Mouse (Mus musculus) yolk sac, embryonic 10.5 days (tissue): ENCODE data around the gene Gm10401.
"Not testable (repeated sequence)": the region's sequence is repeated elsewhere in the genome, so short reads cannot be mapped to it uniquely, and the experiment has no call there.

Experiments
- DNase-seq: peaks from one replicate; pipeline ENCODE4 v3.0.0-alpha.2; 2017; ENCODE audit warnings: low spot score

Gm10401 gene

GRCm38 (mm10) chr5:115118961-115119570, 21.0 kb upstream of the Gm10401 start, which contains the start of gene Acads:
Acads (minus strand) TSS chr5:115119346.
- DNase-seq, result peak; percentile 91

- DNase-seq, result no peak
These were observed 19.4 kb upstream of the Gm10401 start for GRCm38 (mm10) chr5:115117467-115117866.

DNA sequence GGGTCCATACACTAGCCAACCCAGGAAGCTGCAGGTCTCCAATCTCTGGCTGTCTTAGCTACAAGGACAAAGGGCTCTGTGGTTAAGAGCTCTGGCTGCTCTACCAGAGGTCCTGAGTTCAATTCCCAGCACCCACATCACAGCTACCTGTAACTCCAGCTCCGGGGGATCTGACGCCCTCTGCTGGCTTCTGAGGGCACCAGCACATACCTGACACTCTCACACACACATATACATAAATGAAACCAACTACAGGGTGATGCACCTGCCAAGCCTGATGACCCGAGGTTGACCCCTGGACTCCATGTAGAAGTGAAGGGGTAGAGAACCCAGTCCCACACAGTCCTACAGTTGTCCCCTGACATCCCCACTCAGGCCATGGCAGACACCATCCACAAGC, 18.3 kb upstream of the Gm10401 start:
- no peak for DNase-seq

DNA sequence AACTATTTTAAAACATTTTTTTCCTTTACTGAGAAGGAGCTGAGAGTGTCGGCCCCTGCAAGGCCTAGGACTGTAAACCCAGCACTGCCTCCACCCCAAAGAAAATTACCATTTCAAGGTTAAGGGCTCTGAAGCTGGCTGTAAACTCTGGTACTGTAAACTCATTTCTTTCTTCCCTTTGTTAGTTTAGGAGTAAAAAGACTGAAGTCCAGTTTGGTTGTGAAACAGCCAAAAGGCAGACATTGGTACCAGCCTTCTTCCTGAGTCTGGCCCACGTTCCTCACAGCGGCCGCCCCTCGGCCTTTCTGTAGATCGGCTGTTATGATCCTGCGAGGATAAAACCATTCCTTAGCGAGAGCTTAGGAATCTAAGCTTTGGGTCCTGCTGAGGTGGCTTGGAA, 16.4 kb upstream of the Gm10401 start:
- no peak for DNase-seq

DNA sequence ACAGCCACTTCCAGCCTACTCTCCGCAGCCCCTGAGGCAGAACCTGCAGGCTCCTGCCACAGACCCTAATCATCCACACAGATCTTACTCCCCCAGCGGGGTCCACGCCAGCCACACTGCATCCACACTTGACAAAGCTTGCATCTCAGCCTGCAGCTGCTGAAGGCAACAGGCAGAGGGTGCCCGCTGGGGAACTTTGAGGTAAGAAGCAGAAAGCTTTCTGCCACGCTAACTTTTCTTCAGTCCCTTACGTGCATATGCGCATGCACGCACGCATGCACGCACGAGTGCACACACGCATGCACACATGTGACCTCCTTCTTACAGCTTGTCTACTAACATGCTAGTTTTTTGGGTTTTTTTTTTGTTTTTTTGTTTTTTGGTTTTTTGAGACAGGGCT, 15.1 kb upstream of the Gm10401 start:
- no peak for DNase-seq

DNA sequence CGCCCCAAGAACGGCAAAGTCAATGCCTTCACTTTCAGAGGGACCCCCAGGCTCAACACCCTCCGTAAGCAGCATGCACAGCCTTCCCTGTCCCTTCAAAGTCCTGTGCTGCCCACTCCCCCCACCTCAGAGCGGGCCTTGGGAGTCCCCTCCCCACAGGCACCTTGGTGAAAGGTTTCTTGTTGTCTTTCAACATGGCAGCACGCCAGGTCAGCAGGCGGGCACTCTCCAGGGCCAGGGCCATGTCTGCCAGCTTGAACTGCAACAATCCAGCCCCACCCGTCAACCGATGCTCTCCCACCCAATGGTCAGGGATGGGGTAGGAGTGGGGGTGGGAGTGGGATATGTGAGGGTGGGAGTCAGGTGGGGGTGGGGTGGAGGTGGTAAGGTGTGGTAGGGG, 13.1 kb upstream of the Gm10401 start:
- DNase-seq, result no peak

- DNase-seq, result not testable (repeated sequence)
These were observed 5.2 kb upstream of the Gm10401 start for GRCm38 (mm10) chr5:115103253-115103652.

- DNase-seq, result no peak
These were observed 4.1 kb upstream of the Gm10401 start for GRCm38 (mm10) chr5:115102231-115102630.

DNA sequence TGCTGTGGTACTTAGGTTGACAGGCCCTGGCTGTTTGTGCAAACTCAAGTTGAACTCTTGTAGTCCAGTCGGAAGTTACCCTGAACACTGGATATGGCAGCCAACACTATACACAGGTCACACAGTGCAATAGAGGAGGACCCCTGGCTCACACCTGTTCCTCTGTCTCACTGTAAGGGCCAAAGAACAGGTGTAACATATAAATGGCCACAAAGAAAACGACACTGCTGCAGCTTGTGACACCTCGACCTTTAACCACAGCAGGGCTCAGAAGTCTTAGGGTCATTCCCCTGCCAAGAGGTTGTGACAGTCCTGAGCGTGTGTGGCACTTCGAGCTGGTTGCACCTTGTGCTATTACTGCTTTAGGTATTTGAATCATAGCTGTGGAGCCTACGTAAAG, 2.4 kb upstream of the Gm10401 start:
- DNase-seq, result peak; percentile 32

GRCm38 (mm10) chr5:115099991-115100390, 1.9 kb upstream of the Gm10401 start:
- DNase-seq, result no peak

GRCm38 (mm10) chr5:115099530-115099929, 1.4 kb upstream of the Gm10401 start:
- no peak for DNase-seq

- DNase-seq, result no peak
These were observed 6.3 kb downstream of the Gm10401 start for GRCm38 (mm10) chr5:115091776-115092175.

GRCm38 (mm10) chr5:115091015-115091414, 7.1 kb downstream of the Gm10401 start:
- peak; percentile 64 for DNase-seq

DNA sequence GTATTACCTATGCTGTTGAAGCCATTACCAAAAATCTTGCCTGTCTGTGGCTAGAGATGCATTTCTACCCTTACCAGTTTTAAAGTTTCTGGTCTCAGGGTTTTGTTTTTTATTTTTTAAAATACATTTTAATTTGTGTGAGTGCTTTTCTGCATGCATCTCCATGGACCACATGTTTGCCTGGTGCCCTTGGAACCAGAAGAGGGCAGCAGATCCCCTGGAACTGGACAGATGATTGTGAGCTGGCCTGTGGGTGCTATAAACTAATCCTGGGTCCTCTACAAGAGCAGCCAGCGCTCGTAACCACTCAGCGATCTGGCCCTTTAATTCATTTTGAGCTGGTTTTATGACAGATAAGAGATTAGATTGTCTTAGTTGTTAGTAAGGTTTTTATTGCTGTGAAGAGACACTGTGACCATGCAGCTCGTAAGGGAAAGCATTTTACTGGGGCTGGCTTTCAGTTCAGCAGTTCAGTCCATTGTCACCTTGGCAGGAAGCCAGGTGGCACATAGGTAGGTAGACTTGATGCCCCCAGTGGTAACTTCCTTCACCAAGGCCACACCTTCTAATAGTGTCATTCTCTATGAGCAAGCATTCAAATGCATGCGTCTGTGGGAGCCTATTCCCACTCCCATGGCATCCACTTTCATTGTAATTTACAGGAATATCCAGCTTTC, 8.4 kb downstream of the Gm10401 start:
- DNase-seq, result no peak

DNA sequence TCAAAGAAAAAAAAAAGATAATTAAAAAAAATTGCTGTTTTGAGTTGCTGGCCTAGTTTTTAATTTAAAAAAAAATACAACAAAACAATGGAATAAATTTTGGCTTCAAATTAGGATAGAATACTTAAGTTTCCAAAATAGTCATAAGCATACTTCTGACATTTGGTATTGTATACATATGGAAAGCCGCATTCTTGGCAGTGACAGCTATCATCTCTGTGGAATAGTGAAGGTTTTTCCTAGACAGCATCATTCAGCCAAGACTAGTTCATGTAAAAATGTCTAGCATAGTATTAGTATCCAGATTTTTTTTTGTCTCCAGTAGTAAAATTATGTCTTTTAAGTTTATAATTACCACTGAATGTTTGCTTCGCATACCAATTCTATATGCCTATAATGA, 12.4 kb downstream of the Gm10401 start:
- no peak for DNase-seq

DNA sequence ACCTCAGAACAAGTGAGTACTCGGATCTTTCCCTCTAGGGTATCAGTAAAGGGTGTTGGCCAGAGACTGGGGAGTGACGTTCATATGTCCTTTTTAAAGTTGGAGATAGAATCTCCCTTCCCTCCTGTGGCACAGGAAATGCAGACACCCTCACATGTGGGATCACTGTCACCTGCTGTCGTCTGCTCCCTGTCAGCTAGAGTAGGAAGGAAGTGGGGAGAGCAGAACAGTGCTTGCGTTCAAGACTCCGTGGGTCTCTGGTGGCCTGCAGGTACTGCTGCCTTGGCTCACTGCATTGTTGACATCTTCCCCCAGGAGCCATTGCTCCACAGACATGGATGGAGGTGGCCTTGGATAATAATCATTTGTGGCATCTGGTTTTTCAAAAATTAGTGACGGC, 14.6 kb downstream of the Gm10401 start:
- DNase-seq, result no peak

GRCm38 (mm10) chr5:115081636-115082035, 16.5 kb downstream of the Gm10401 start:
- no peak for DNase-seq

GRCm38 (mm10) chr5:115076144-115076901, 21.8 kb downstream of the Gm10401 start:
- no peak for DNase-seq

DNA sequence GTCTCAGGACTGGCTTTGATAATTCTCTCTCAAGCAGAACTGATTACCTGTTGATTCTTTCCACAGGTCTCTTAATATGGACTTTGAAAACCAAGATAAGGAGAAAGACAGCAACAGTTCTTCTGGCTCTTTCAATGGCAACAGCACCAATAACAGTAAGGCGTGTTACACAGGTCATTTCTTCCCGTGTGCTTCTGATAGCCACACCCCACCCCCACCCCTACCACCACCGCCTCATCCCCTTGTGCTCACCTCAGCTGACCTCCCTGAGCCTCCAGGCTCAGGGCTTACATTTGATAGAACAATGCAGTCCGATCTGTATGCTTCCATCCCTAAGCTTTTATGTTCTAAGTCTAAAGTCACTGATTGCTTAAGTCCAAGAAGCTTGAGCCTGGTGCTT, 23.3 kb downstream of the Gm10401 start:
- DNase-seq, result peak; percentile 59

DNA sequence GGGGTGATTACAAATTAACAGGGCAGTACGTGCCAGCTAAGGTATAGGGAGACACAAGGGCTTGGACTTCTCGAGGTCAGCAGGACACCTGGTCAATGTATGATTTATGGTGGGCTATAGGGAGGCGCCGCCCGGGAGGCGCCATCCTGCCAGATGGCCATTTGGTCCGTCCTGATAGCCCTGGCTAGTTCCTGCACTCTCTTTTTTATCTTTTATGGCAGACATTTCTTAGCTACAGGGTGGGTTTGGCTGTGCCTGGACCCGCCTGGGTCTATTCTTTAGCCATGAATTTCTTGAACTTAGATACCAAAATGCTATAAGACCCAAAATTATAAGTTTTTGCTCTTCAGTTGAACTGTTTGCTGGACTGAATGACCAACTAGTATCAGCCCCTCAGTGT, 24.8 kb downstream of the Gm10401 start:
- DNase-seq, result not testable (repeated sequence)

DNA sequence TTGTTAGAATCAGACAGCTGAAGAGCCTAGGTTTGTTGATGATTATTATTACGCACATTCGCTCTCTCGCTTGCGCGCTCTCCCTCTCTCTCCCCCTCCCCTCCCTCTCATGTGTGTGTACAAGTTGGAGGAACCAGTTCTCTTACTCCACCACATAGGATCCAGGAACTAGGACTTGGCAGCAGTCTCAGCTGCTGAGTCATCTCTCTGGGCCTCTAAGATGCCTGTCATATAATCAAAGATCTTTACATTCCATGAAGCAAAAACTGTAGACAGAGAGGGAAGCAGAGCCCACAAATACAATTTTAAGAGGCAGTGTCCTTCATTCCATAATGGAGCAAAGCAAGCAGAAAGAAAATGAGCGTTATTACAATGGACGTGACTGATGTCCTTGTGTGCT, 26.0 kb downstream of the Gm10401 start:
- DNase-seq, result no peak

GRCm38 (mm10) chr5:115071096-115071901, 26.8 kb downstream of the Gm10401 start:
- no peak for DNase-seq
